Mouse (Mus musculus): ENCODE measurements around the gene Polr2m. TPM values are rescaled to one million over a fixed set of nuclear protein-coding genes. Genes with fewer than 3 reads are reported as not detected.

Polr2m gene
- polyA plus RNA-seq, 1 experiment, result 203 TPM

- Histone ChIP-seq H3K4me1 (ENCODE audit: control insufficient read depth, insufficient read depth, low read length) (no peaks in the 10 kb centered on the region), H3K9me3 (replicated peaks; ENCODE audit: control insufficient read depth, insufficient read depth, low read length, poor library complexity, severe bottlenecking) (no peaks in the 10 kb centered on the region), H3K27me3 (ENCODE audit: control insufficient read depth, insufficient read depth, low read length, poor library complexity, severe bottlenecking) (no peaks in the 10 kb centered on the region; the same call in 1 of the 2 replicates), H3K9ac (ENCODE audit: low read depth, poor library complexity, severe bottlenecking) (no peak overlapping the region), H3K36me3 (ENCODE audit: control insufficient read depth, insufficient read depth, low read length, poor library complexity, severe bottlenecking) (no peaks in the 10 kb centered on the region), H3K27ac (ENCODE audit: insufficient read depth, low read length) (no peak overlapping the region), H3K4me3 (ENCODE audit: low read depth, low read length) (no peak overlapping the region)
- TF ChIP-seq CTCF (IDR thresholded peaks at IDR 0.05; ENCODE audit: low read depth, low read length), result peak; percentile 23
- no peak for TF ChIP-seq POLR2A (IDR thresholded peaks at IDR 0.05; ENCODE audit: insufficient read depth, low read length)
Observed at GRCm38 (mm10) chr9:71447573-71447972, 38.2 kb downstream of the Polr2m start.

- H3K27ac ChIP-seq (ENCODE audit: insufficient read depth, low read length), result no peak overlapping the region
- H3K27me3 ChIP-seq (ENCODE audit: control insufficient read depth, insufficient read depth, low read length, poor library complexity, severe bottlenecking), result no peaks in the 10 kb centered on the region
- no peak overlapping the region for H3K9ac ChIP-seq (ENCODE audit: low read depth, poor library complexity, severe bottlenecking)
- no peaks in the 10 kb centered on the region for H3K36me3 ChIP-seq (ENCODE audit: control insufficient read depth, insufficient read depth, low read length, poor library complexity, severe bottlenecking)
- H3K9me3 ChIP-seq (replicated peaks; ENCODE audit: control insufficient read depth, insufficient read depth, low read length, poor library complexity, severe bottlenecking), result no peaks in the 10 kb centered on the region
- H3K4me1 ChIP-seq (ENCODE audit: control insufficient read depth, insufficient read depth, low read length), result no peaks in the 10 kb centered on the region
- TF ChIP-seq POLR2A (IDR thresholded peaks at IDR 0.05; ENCODE audit: insufficient read depth, low read length) (no peak), CTCF (IDR thresholded peaks at IDR 0.05; ENCODE audit: low read depth, low read length) (no peak), EP300 (IDR thresholded peaks at IDR 0.05; ENCODE audit: insufficient read depth, low read depth, low read length) (no peak)
- H3K4me3 ChIP-seq (ENCODE audit: low read depth, low read length), result no peak overlapping the region
Observed at GRCm38 (mm10) chr9:71445308-71445707, 40.4 kb downstream of the Polr2m start.

- H3K9ac ChIP-seq (ENCODE audit: low read depth, poor library complexity, severe bottlenecking), result no peak overlapping the region
- H3K27ac ChIP-seq (ENCODE audit: insufficient read depth, low read length), result no peak overlapping the region
- H3K36me3 ChIP-seq (ENCODE audit: control insufficient read depth, insufficient read depth, low read length, poor library complexity, severe bottlenecking), result no peaks in the 10 kb centered on the region
- no peaks in the 10 kb centered on the region for H3K4me1 ChIP-seq (ENCODE audit: control insufficient read depth, insufficient read depth, low read length)
- no peaks in the 10 kb centered on the region for H3K27me3 ChIP-seq (ENCODE audit: control insufficient read depth, insufficient read depth, low read length, poor library complexity, severe bottlenecking)
- TF ChIP-seq EP300 (IDR thresholded peaks at IDR 0.05; ENCODE audit: insufficient read depth, low read depth, low read length) (no peak), POLR2A (IDR thresholded peaks at IDR 0.05; ENCODE audit: insufficient read depth, low read length) (no peak), CTCF (IDR thresholded peaks at IDR 0.05; ENCODE audit: low read depth, low read length) (no peak)
- no peaks in the 10 kb centered on the region for H3K9me3 ChIP-seq (replicated peaks; ENCODE audit: control insufficient read depth, insufficient read depth, low read length, poor library complexity, severe bottlenecking)
- no peak overlapping the region for H3K4me3 ChIP-seq (ENCODE audit: low read depth, low read length)
Observed at GRCm38 (mm10) chr9:71438146-71438545, 47.6 kb downstream of the Polr2m start.

Other genes starting within 250 kb of the Polr2m start
- gene Myzap, start 106.4 kb upstream of the Polr2m start, polyA plus RNA-seq (2011; ENCODE audit: insufficient read depth, insufficient read length, low read depth, missing spikeins), result 2.1 and 2.7 TPM in 2 replicates

Data from ES-Bruce4 (cell line).